Mouse (Mus musculus): ENCODE measurements around the gene Cdh6. TPM values are rescaled to one million over a fixed set of nuclear protein-coding genes. Genes with fewer than 3 reads are reported as not detected.
A peak's percentile ranks its signal among the peaks of the same experiment; 100 is the strongest.

The Cdh6 gene
- 10 to 100 TPM; 39.7 to 44.8 TPM for total RNA-seq (2021)

DNA sequence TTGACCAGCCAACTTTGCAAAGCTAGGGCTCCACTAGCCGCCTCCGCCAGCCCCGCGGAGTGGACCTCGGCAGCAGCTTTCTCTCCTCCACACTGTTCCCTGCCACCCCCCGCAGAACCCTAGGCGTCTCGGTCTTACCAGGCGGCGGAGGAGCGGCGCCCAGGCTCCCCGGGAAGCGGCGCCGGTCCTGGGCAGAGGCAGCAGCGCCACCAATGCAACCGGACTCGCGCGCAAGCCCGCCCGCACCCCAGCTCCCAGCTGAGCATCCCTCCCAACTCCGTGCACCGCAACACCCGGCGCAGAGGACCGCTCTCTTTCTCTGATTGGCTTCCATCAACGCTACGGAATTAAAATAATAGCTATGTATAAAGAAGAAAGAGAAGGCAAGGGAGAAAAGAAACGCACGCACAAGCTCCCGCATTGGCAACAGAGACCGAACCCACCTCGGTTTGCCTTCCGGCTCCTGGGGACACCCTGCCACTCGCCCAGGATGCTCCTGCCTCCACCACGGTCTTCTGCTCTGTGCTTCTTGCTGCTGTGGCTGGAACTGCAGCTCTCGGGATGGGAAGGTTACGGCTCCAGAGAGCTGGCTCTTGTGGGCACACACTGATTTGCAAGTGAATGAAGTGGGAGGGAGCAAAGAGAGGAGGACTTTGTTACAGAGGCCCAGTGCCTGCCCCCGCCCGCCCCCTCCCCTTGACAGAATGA is at the start of gene Cdh6:
Gene Cdh6 (minus strand): TSS at position 605 of the 708 bp plus-strand sequence.
- DNase-seq (ENCODE audit: extremely low spot score in 1 of 2, low spot score in 2 of 2) = peak; percentile 60 to 74
- intact Hi-C loops (cut with DNase I) = loop anchor here (10.0 kb wide), 2 partner anchors 78 to 268 kb away; no protein-coding TSS in a partner anchor

DNA sequence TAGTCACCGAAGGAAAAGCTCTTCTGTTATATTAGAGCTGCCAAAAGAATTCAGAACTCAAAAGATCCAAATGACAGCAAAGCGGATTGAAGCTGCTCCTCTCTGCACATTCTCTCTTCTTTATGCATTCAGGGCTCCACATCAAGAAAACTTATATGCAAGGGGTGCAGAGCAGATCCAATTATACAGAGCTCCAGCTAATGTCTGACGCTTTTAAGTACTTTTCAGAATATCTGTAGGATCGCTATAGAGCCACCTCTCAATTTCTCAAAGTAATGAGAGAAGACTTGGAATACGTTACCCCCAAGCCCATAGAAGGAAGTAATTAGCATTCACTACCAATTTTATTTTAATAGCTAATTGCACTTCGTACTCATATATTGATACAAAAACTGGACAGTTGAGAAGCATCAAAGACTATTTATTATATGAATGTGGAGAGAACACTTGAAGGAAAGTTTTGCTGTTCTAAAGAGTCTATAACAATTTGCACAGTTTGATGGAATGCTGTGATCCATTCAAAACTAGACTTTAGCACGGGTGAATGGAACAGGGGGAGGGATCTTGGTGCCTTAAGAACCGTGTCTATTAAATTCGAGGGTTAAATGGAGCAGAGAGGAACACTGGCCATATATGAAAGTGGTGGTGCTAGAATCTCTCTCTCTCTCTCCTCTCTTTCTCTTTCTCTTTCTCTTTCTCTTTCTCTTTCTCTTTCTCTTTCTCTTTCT is 46.4 kb upstream of the Cdh6 start:
- DNase-seq (ENCODE audit: extremely low spot score in 1 of 2, low spot score in 2 of 2) = no peak
- intact Hi-C loops (cut with DNase I) = no loop called here

- intact Hi-C loops (cut with DNase I) = no loop called here
- DNase-seq (ENCODE audit: extremely low spot score in 1 of 2, low spot score in 2 of 2) = no peak
Observed at GRCm38 (mm10) chr15:13217800-13218199, 44.3 kb upstream of the Cdh6 start.

GRCm38 (mm10) chr15:13217161-13217560 is 43.7 kb upstream of the Cdh6 start:
- intact Hi-C loops (cut with DNase I) = no loop called here
- DNase-seq (ENCODE audit: extremely low spot score in 1 of 2, low spot score in 2 of 2) = no peak

DNA sequence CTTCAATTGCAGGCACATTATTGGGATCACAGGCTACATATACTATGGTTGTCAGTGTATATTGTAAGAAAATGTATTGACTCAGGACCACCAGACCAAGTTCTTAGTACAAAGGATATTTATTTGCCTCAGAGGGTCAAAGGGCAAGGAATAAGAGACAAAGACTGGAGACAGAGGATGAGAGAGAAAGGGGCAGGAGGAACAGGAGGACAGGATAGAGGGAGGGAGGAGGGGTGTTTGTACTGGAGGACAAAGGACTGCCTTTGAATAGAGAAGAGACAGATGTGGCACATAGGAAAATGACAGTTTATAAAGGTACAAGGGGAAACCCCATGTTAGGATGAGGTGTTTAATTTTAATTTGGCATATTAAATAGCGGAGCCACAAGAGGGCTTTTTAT is 39.5 kb upstream of the Cdh6 start:
- DNase-seq (ENCODE audit: extremely low spot score in 1 of 2, low spot score in 2 of 2) = no peak
- intact Hi-C loops (cut with DNase I) = no loop called here

- intact Hi-C loops (cut with DNase I) = no loop called here
- DNase-seq (ENCODE audit: extremely low spot score in 1 of 2, low spot score in 2 of 2) = no peak
Observed at GRCm38 (mm10) chr15:13212027-13212685, 38.7 kb upstream of the Cdh6 start.

- intact Hi-C loops (cut with DNase I) = no loop called here
- no peak for DNase-seq (ENCODE audit: extremely low spot score in 1 of 2, low spot score in 2 of 2)
Observed at GRCm38 (mm10) chr15:13210186-13210585, 36.7 kb upstream of the Cdh6 start.

DNA sequence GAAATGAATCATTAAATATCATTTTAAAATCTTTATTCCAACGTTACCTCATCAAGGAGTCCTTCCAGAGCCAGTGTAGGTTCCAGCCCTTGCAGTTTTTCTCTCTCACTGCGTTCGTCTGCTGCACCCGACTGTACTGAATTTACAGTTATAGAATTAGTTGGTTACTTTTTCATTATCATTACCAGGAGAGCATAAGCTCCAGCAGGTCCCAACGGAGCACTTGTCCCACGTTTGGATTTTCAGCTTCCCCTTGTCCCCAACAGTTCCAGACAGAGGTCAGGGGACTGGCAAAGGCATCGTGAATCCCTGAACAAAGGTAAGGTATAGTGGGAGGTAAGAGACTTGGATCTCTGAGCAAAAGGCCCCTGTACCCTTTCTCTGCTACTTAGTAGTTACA is 35.2 kb upstream of the Cdh6 start:
- no peak for DNase-seq (ENCODE audit: extremely low spot score in 1 of 2, low spot score in 2 of 2)
- intact Hi-C loops (cut with DNase I) = no loop called here

DNA sequence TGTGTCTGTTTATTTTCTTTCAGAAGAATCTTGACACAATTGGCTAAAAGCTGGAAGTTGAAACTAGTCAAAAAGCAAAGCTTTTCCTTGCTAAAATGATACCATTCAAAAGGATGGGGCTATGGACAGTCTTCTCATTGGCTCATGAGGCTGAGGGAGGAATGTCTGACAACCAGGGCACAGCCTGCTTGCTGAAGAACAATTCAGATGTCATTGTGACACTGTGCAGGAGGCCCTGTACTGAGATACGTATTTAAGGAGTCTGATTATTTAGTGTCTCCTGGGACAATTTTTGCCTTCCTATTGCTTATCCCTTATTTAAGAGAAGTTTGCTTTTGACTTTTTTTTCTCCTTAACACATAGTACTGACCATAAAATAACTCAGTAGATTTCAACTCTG is 22.8 kb upstream of the Cdh6 start:
- intact Hi-C loops (cut with DNase I) = no loop called here
- DNase-seq (ENCODE audit: extremely low spot score in 1 of 2, low spot score in 2 of 2) = no peak

DNA sequence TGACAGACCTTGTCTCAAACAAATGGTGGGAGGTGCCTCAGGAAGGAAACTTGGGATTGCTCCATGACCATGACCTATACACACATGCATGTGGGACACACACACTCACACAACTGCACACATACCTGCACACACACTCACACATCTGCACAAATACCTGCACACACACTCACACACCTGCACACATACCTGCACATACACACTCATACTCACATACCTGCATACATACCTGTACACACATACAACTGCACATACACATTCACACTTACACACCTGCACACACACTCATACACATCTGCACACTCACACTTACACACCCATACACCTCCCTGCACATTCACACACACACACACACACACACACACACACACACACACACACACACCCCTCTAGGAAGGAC is 20.6 kb upstream of the Cdh6 start:
- intact Hi-C loops (cut with DNase I) = no loop called here
- no peak for DNase-seq (ENCODE audit: extremely low spot score in 1 of 2, low spot score in 2 of 2)

DNA sequence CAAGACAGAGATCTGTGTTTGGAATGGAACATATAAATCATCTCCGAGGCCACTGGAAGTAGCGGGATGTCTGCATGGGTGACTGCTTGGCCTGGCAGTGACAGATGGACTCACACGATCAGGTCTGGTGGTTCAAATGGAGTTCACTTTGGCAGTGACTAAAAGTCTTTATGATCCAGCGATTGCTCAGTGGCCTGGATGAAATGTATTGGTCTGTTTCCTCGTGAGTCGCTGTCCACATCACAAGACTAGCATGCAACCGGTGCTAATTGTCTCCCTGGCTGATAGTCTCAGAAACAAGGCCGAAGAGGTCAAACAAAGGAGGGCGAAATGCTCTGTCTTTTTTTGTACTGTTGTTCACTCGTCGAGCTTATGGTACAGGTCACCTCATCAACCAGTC is 19.6 kb upstream of the Cdh6 start:
- intact Hi-C loops (cut with DNase I) = no loop called here

GRCm38 (mm10) chr15:13183661-13184060 is 10.2 kb upstream of the Cdh6 start:
- intact Hi-C loops (cut with DNase I) = no loop called here
- no peak for DNase-seq (ENCODE audit: extremely low spot score in 1 of 2, low spot score in 2 of 2)

More for the DNA sequence above, 19.6 kb upstream of the Cdh6 start:
- DNase-seq (ENCODE audit: extremely low spot score in 1 of 2, low spot score in 2 of 2) = no peak

DNA sequence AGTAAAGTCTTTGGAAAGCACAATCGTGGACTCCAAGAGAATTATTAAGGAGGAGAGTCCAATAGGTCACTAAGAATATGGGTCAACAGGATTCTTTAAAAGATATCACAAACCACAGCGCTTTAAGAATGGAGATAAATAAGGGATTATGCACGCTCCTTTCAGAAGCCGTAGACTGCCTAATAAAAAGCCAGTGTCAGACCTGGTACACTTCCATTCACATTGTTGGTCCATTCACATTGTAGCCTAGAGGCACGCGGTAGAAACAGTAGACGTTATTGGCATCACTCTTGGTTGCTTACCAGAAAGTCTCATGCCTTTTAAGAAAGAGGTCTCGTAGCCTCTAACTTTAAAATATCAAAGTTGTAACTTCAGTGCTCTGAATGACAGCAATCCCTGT is 8.0 kb upstream of the Cdh6 start:
- DNase-seq (ENCODE audit: extremely low spot score in 1 of 2, low spot score in 2 of 2) = no peak
- intact Hi-C loops (cut with DNase I) = no loop called here

DNA sequence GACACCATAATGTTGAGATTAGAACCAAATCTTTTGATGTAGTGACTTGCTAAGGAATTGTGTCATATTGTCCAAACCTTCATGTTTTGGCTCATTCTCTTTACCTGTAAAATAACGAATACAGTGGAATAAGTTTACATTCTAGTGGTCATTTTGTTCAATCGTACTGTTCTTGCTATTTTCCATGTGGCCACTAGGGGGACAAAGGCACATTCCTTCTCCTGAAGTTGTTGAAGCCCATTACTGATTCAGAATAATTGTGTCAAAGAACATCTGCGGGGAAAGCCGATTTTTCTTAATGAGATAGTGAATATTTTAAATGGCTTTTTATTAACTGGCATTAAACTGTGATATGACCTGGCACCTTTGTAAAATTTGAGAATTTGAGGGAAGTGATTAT is 7.5 kb upstream of the Cdh6 start:
- DNase-seq (ENCODE audit: extremely low spot score in 1 of 2, low spot score in 2 of 2) = no peak
- intact Hi-C loops (cut with DNase I) = no loop called here

DNA sequence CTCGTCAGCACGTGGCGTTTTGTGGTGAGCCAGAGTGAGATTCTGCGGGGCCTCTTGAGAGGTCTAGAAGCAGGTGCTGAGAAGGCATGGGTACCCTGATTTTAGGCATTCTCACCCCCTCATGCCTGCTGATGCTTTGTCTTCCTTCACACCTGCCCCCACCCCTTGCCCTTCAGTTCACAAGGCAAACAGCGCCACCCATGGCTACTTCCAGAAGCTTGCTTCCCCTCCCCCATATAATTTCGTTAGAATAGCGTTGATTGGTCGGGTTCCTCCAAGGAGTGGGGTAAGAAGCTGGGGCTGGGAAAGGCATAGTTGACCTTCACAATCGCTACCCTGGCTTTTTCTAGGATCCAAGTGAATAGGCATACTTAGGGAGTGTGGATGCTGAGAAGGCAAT is 2.5 kb upstream of the Cdh6 start:
- DNase-seq (ENCODE audit: extremely low spot score in 1 of 2, low spot score in 2 of 2) = no peak
- intact Hi-C loops (cut with DNase I) = loop anchor here (10.0 kb wide), 2 partner anchors 81 to 271 kb away; no protein-coding TSS in a partner anchor

DNA sequence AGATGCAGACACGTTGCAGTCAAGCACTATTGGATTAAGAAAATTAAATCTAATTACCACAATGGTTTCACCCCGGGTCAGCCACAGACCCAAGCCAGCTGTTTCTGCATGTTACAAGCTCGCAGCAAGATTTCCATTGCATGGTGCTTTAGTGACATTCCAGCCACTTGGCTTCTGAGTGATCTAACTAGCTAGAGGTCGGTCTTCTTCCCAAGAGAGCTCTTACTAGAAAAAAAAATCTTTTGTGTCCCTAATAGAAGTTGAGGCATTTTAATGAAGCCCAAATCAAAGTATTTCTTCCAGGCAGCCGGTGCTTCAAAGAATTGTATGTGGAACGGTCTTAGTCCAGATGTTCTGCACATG is 1.1 kb upstream of the Cdh6 start:
- no peak for DNase-seq (ENCODE audit: extremely low spot score in 1 of 2, low spot score in 2 of 2)
- intact Hi-C loops (cut with DNase I) = loop anchor here (10.0 kb wide), 2 partner anchors 80 to 270 kb away; no protein-coding TSS in a partner anchor

DNA sequence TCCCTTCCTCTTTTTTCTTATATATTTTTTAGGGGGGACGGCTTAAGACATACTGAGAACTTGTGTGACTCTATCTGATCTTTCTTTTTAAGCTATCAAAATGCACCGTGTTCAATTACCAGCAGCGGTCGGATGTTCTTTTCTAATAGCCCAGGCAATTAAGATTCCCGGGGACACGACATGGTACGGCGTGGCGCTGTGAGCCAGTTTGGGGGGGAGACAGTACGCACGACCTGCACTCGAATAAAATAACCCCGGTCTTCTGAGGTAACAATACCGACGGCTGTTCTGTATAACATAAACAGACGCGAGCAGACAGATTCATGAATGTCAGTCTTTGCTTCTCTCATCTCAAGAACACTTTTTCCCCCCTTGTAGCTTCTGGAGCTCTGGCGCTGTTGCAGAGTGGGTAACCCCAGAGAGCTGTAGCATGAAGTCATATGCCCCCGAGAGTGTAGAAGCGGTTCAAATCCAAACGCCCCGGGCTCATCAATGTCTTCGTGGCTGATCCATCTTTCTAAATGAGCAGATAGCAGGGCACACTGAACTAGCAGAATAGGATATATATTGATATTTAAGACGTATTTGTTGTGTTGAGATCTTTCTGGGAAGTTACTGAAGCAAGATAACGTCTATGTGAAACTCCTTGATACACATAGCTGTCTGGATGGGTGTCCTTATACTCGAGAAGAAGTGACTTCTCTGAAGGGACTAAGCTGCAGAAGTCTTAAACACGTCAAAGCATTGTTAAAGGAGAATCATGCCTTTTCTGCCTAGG is 554 bp upstream of the Cdh6 start:
- intact Hi-C loops (cut with DNase I) = loop anchor here (10.0 kb wide), 2 partner anchors 79 to 269 kb away; no protein-coding TSS in a partner anchor
- DNase-seq (ENCODE audit: extremely low spot score in 1 of 2, low spot score in 2 of 2) = no peak

- intact Hi-C loops (cut with DNase I) = loop anchor here (10.0 kb wide), 2 partner anchors 78 to 268 kb away; no protein-coding TSS in a partner anchor
- no peak for DNase-seq (ENCODE audit: extremely low spot score in 1 of 2, low spot score in 2 of 2)
Observed at GRCm38 (mm10) chr15:13172365-13173070, 957 bp downstream of the Cdh6 start.
